Mouse (Mus musculus) olfactory bulb, adult 2 months (tissue): ENCODE measurements around the gene H2-Q1. TPM values are rescaled to one million over a fixed set of nuclear protein-coding genes. Genes with fewer than 3 reads are reported as not detected.
"Not testable (repeated sequence)": the region's sequence is repeated elsewhere in the genome, so short reads cannot be mapped to it uniquely, and the experiment has no call there.

Experiments used
- H3K27ac ChIP-seq: fragments of 200-500 bp; 2 replicates; pipeline ENCODE4 v1.5.1; 2012; ENCODE audit warnings: low read depth, low read length; ENCODE audit not compliant: insufficient read depth
- H3K4me1 ChIP-seq: fragments of 200-500 bp; 2 replicates; pipeline ENCODE4 v1.6.1; 2012; ENCODE audit warnings: low read length; ENCODE audit not compliant: control insufficient read depth, insufficient read depth
- H3K4me3 ChIP-seq: fragments of 200-500 bp; 2 replicates; pipeline ENCODE4 v1.5.1; 2012; ENCODE audit warnings: mild to moderate bottlenecking, low read depth, low read length, moderate library complexity; ENCODE audit not compliant: insufficient read depth
- CTCF ChIP-seq: fragments of 200-500 bp; IDR thresholded peaks from 2 replicates; pipeline ENCODE4 v1.5.1; 2012; ENCODE audit warnings: low read depth, mild to moderate bottlenecking, low read length, moderate library complexity; ENCODE audit not compliant: insufficient read depth
- POLR2A ChIP-seq: fragments of 200-500 bp; IDR thresholded peaks from 2 replicates; pipeline ENCODE4 v1.6.1; 2012; ENCODE audit warnings: mild to moderate bottlenecking, low read depth, low read length, moderate library complexity; ENCODE audit not compliant: insufficient read depth
- WGBS: fragments of 180-500 bp; shearing (Covaris S2); methylation state at CpG from one replicate; pipeline ENCODE4 v1.1.7; 2018; 5-methylcytosine and 5-hydroxymethylcytosine counted together
- polyA plus RNA-seq: library from polyadenylated mRNA; stranded (reverse); fragments of >200 nt; gene quantifications from 2 replicates; pipeline ENCODE4 v1.2.4, GENCODE M21; 2012; ENCODE audit warnings: low replicate concordance; ENCODE audit not compliant: missing spikeins, insufficient read depth, insufficient read length

H2-Q1 gene
- polyA plus RNA-seq: not detected in 2 replicates

DNA sequence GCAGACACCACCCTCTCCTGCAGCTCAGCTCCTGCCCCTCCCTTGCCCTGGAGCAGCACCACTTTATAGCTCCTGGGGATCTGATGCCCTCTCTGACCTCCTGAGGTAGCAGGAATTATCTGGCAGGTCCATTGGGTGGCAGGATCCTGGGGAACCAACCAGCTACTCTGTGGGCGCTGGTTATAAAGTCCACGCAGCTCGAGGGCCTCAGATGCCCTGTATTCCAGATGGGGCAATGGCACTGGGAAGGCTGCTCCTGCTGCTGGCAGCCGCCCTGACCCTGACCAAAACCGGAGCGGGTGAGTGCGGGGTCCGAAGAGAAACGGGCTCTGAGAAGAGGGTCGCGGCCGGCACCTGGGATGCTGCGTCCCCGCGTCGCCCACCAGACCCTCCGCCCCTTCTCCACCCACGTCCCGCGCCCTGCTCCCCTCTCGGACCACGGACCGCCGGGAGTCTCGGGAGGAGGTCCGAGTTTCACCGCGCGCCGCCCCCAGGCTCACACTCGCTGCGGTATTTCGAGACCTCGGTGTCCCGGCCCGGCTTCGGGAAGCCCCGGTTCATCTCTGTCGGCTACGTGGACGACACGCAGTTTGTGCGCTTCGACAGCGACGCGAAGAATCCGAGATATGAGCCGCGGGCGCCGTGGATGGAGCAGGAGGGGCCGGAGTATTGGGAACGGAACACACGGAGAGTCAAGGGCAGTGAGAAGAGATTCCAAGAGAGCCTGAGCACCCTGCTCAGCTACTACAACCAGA is at the start of gene H2-Q1:
TSS of gene H2-Q1 (plus strand) at position 79 of the 755 bp plus-strand sequence.
- 1% methylated on average over 55 of the region's 55 CpGs for WGBS
- peaks cover 10% of the 10 kb centered on the region for H3K4me1 ChIP-seq
- peak within 1 kb of the TSS; percentile 10 for H3K4me3 ChIP-seq
- TF ChIP-seq CTCF (no peak), POLR2A (no peak)
- H3K27ac ChIP-seq: no peak within 1 kb of the TSS

GRCm38 (mm10) chr17:35272249-35272648 is 48.0 kb upstream of the H2-Q1 start:
- Histone ChIP-seq H3K4me1 (no peaks in the 10 kb centered on the region), H3K27ac (no peak overlapping the region), H3K4me3 (no peak overlapping the region)
- 81% methylated on average over 3 of the region's 3 CpGs for WGBS
- TF ChIP-seq POLR2A (no peak), CTCF (no peak)

DNA sequence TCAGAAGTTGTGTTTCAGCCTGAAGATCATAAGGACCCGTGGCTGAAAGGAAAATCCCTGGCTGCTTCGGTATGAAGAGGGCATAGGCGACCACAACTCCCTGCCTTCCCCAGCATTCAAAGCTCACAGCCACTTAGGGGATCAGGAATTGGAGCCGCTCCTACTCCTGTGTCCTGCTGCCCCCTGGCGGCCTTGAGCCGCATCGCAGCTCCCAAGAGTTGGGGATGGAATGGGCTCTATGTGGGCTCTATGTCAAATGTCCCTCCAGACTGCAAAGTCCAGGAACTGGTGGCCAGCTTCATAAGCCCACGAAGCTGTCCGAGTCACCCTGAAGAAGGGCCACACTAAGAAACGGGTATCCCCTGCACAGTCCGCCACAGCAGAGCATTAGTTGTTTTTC is 45.4 kb upstream of the H2-Q1 start:
- Histone ChIP-seq H3K4me3 (no peak overlapping the region), H3K27ac (no peak overlapping the region), H3K4me1 (no peaks in the 10 kb centered on the region)
- peak; percentile 92 for TF ChIP-seq CTCF
- TF ChIP-seq POLR2A: no peak
- 4% methylated on average over 11 of the region's 11 CpGs for WGBS

GRCm38 (mm10) chr17:35276304-35276864 is 43.8 kb upstream of the H2-Q1 start:
- Histone ChIP-seq H3K4me1 (no peaks in the 10 kb centered on the region), H3K27ac (no peak overlapping the region), H3K4me3 (no peak overlapping the region)
- 25% methylated on average over 13 of the region's 13 CpGs for WGBS
- TF ChIP-seq POLR2A (no peak), CTCF (no peak)

DNA sequence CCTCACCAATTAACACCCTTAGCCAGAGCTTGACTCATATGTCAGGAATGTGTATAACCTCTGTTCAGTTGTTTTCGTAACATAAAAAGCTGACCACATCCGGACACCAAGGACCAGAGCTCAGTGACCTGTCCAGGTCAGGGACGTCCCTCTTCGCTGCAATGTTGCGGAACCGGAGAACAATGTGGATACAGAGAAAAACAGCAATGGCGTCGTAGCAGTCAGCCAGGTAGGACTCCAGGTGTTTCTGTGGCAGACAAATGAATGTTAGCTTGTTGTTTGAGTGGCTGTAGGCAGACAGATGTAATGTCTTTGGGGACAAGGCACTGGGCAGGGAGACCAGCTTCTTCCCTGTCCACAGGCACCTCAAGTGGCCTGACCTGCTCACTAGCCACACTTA is 42.2 kb upstream of the H2-Q1 start:
- Histone ChIP-seq H3K4me1 (no peaks in the 10 kb centered on the region), H3K4me3 (no peak overlapping the region), H3K27ac (no peak overlapping the region)
- WGBS: 90% methylated on average over 8 of the region's 8 CpGs
- TF ChIP-seq CTCF (no peak), POLR2A (no peak)

- WGBS: 87% methylated on average over 13 of the region's 13 CpGs
- H3K4me3 ChIP-seq: no peak overlapping the region
- TF ChIP-seq CTCF (no peak), POLR2A (no peak)
- no peaks in the 10 kb centered on the region for H3K4me1 ChIP-seq
- H3K27ac ChIP-seq: no peak overlapping the region
Measured at GRCm38 (mm10) chr17:35278957-35279688, 41.1 kb upstream of the H2-Q1 start.

DNA sequence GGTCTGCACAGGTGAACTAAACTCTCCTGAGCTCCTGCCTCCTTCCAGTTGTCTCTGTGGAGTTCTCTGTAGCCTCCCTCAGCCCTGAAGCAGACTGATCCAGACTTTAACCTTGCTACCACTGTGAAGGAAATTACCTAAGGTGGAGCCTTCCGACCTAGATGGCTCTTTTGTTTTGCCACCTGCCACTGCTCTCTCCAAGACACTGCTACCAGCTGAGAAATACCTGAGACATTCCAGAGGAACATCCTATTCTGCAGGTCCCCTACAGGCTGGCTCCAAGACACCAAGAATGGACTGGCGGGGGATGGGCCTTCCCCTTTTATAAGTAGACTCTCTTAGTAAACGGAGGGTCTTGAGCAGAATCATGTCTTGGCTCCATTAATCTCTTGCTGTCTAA is 39.9 kb upstream of the H2-Q1 start:
- TF ChIP-seq POLR2A: no peak
- TF ChIP-seq CTCF: no peak
- 76% methylated on average over 3 of the region's 3 CpGs for WGBS
- no peaks in the 10 kb centered on the region for H3K4me1 ChIP-seq
- H3K4me3 ChIP-seq: no peak overlapping the region
- H3K27ac ChIP-seq: no peak overlapping the region

DNA sequence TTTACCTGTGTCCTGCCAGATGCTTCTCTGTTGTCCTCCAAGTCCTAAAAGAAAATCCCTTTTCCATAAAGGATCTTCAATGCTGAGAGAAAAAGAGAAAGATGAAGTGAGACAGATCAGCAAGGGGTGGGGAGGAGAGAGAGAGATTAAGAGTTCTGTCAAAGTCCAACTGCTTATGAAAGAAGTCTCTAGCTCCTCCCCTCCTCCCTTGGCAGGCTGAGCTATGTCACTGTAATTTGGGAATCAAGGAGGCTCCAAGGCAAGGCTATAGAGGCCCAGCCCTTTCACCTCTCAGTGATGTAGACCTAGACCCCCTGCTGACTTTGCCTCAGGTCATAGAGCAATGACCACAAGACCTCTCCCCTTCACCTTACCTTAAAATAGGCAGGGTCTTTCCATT is 34.8 kb upstream of the H2-Q1 start:
- no peak for TF ChIP-seq CTCF
- TF ChIP-seq POLR2A: no peak
- Histone ChIP-seq H3K27ac (no peak overlapping the region), H3K4me3 (no peak overlapping the region), H3K4me1 (no peaks in the 10 kb centered on the region)

DNA sequence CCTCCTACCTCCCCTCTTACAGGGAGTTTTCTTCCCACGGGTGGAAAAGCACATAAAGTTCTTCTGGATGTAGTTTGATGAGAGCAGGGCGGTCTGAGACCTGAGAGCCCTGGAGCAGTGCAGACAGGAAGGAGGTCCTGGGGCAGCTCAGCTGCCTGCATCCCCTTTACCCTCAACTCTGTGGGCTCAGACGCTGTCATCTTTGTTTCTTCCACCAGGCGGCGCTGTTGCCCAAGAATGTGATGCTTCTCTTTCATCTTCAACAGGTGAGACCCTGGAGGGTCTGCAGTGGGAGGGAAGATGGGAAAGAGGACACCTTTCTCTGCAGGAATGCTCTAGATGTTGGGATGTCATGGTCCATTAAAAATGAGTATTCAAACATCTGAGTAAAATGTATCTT is 24.4 kb upstream of the H2-Q1 start:
- 0 out of 2 replicates have a peak, but pooled peaks have one; percentile 25 for TF ChIP-seq CTCF
- not testable (repeated sequence) for H3K4me1 ChIP-seq, H3K4me3 ChIP-seq, H3K27ac ChIP-seq
- 7% methylated on average over 5 of the region's 5 CpGs for WGBS

DNA sequence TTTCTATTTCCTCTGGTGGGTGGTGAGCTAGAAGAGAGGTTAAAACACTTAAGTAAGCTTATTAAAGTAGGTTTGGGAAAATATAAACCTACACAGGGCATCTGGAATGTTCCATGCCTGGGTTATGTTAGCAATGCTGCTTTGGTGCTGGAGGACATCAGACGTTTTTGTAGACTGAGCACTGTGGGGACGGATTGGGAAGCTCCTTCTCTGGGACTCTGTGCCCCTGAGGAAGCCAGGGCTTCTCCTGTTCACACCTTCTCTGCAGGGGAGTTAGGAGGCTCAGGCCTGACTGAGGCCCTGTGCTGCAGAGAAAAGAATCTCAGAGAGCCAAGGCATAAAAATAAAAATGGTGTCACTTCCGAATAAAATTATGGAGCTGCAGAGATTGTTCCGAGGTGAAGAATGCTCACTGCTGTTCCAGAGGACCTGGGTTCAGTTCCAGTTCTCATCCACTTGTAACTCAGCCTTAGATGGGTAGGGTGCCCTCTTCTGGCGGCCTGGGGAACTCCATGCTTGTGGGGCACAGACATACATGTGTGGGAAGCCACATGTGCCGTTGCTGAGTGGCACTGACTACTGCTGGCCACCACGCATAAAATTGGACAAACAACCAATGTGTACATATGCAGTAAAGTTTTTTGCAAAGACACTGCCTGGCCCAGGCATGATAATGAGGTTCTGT is 19.8 kb upstream of the H2-Q1 start:
- 86% methylated on average over 7 of the region's 7 CpGs for WGBS
- H3K4me1 ChIP-seq, H3K27ac ChIP-seq, H3K4me3 ChIP-seq: not testable (repeated sequence)
